Mouse (Mus musculus) ES-E14 (cell line): ENCODE results near the gene Tecpr1.

Experiments
- CHD2 ChIP-seq: IDR thresholded peaks from 2 replicates; pipeline ENCODE4 v1.6.1; 2014; ENCODE audit warnings: mild to moderate bottlenecking, low read depth, low read length, inconsistent platforms
- HCFC1 ChIP-seq: IDR thresholded peaks from 2 replicates; pipeline ENCODE4 v1.6.1; 2012; ENCODE audit warnings: low read length, inconsistent platforms, borderline replicate concordance; ENCODE audit not compliant: insufficient read depth
- MAFK ChIP-seq: IDR thresholded peaks from 2 replicates; pipeline ENCODE4 v1.6.1; 2014; ENCODE audit warnings: mild to moderate bottlenecking, low read depth, low read length, inconsistent platforms; ENCODE audit not compliant: insufficient read depth
- ZC3H11A ChIP-seq: IDR thresholded peaks from 2 replicates; pipeline ENCODE4 v1.6.1; 2012; ENCODE audit warnings: low read depth, mild to moderate bottlenecking, inconsistent platforms, low read length, borderline replicate concordance
- ZNF384 ChIP-seq: IDR thresholded peaks from 2 replicates; pipeline ENCODE4 v1.6.1; 2012; ENCODE audit warnings: low read depth, low read length, inconsistent platforms

GRCm38 (mm10) chr5:144258131-144258611 lies 34.8 kb upstream of the Tecpr1 start:
- TF ChIP-seq CHD2: no peak
- TF ChIP-seq ZNF384: no peak
- no peak for TF ChIP-seq HCFC1
- TF ChIP-seq MAFK: no peak
- TF ChIP-seq ZC3H11A: no peak
